Mouse (Mus musculus) cerebellum, adult 9-10 months (tissue): ENCODE data around the gene Arnt.
"Not testable (repeated sequence)": the region's sequence is repeated elsewhere in the genome, so short reads cannot be mapped to it uniquely, and the experiment has no call there.

ENCODE experiments used
- DNase-seq: peaks from one replicate; pipeline ENCODE4 v3.0.0; 2022

The Arnt gene

GRCm38 (mm10) chr3:95434136-95434982, at the start of gene Arnt:
Arnt (plus strand) TSS chr3:95434388.
- DNase-seq: peak; percentile 93

- DNase-seq: no peak
These were observed 48.6 kb upstream of the Arnt start for GRCm38 (mm10) chr3:95385401-95386075.

- no peak for DNase-seq
These were observed 39.8 kb upstream of the Arnt start for GRCm38 (mm10) chr3:95394385-95394784.

GRCm38 (mm10) chr3:95402741-95403140, 31.4 kb upstream of the Arnt start, which contains the start of gene 4930558C23Rik:
4930558C23Rik (minus strand) TSS chr3:95402841.
- no peak for DNase-seq

- no peak for DNase-seq
These were observed 26.5 kb upstream of the Arnt start for GRCm38 (mm10) chr3:95407728-95408127.

GRCm38 (mm10) chr3:95408852-95409251, 25.3 kb upstream of the Arnt start:
- no peak for DNase-seq

- DNase-seq: no peak
These were observed 21.9 kb upstream of the Arnt start for GRCm38 (mm10) chr3:95412268-95412667.

- DNase-seq: no peak
These were observed 16.3 kb upstream of the Arnt start for GRCm38 (mm10) chr3:95417866-95418265.

- not testable (repeated sequence) for DNase-seq
These were observed 7.7 kb upstream of the Arnt start for GRCm38 (mm10) chr3:95426476-95426875.

GRCm38 (mm10) chr3:95427117-95427890, 6.9 kb upstream of the Arnt start:
- DNase-seq: not testable (repeated sequence)

- not testable (repeated sequence) for DNase-seq
These were observed 6.3 kb upstream of the Arnt start for GRCm38 (mm10) chr3:95427891-95428238.

- DNase-seq: not testable (repeated sequence)
These were observed 5.8 kb upstream of the Arnt start for GRCm38 (mm10) chr3:95428423-95428822.

GRCm38 (mm10) chr3:95433301-95433915, 780 bp upstream of the Arnt start:
- peak; percentile 40 for DNase-seq

GRCm38 (mm10) chr3:95434983-95435370, 789 bp downstream of the Arnt start:
- no peak for DNase-seq

- DNase-seq: no peak
These were observed 1.4 kb downstream of the Arnt start for GRCm38 (mm10) chr3:95435561-95435960.

GRCm38 (mm10) chr3:95438636-95439035, 4.4 kb downstream of the Arnt start:
- DNase-seq: not testable (repeated sequence)

GRCm38 (mm10) chr3:95439670-95440069, 5.5 kb downstream of the Arnt start:
- DNase-seq: no peak

GRCm38 (mm10) chr3:95442406-95443117, 8.4 kb downstream of the Arnt start:
- no peak for DNase-seq

GRCm38 (mm10) chr3:95445311-95445710, 11.1 kb downstream of the Arnt start:
- DNase-seq: no peak

GRCm38 (mm10) chr3:95450408-95450807, 16.2 kb downstream of the Arnt start:
- DNase-seq: peak; percentile 48

GRCm38 (mm10) chr3:95450915-95451314, 16.7 kb downstream of the Arnt start:
- no peak for DNase-seq

- no peak for DNase-seq
These were observed 22.2 kb downstream of the Arnt start for GRCm38 (mm10) chr3:95456367-95456766.
